Mouse (Mus musculus) fibroblast of lung, adult 2 months (primary cell): ENCODE measurements around the gene Cd180.
"Not testable (repeated sequence)": the region's sequence is repeated elsewhere in the genome, so short reads cannot be mapped to it uniquely, and the experiment has no call there.

Experiments
- DNase-seq: peaks from one replicate; pipeline ENCODE4 v3.0.0-alpha.2; 2011; ENCODE audit warnings: low read depth

Gene Cd180

GRCm38 (mm10) chr13:102678482-102678881 is 14.9 kb upstream of the Cd180 start:
- DNase-seq: peak; percentile 54

GRCm38 (mm10) chr13:102684890-102685289 is 8.5 kb upstream of the Cd180 start:
- no peak for DNase-seq

- no peak for DNase-seq
Observed at GRCm38 (mm10) chr13:102688121-102688520, 5.2 kb upstream of the Cd180 start.

GRCm38 (mm10) chr13:102689201-102690090 is 3.9 kb upstream of the Cd180 start:
- no peak for DNase-seq

- no peak for DNase-seq
Observed at GRCm38 (mm10) chr13:102690184-102690583, 3.2 kb upstream of the Cd180 start.

GRCm38 (mm10) chr13:102691408-102692150 is 1.8 kb upstream of the Cd180 start:
- no peak for DNase-seq

- DNase-seq: no peak
Observed at GRCm38 (mm10) chr13:102694154-102694553, 796 bp downstream of the Cd180 start.

GRCm38 (mm10) chr13:102695121-102695905 is 2.0 kb downstream of the Cd180 start:
- DNase-seq: no peak

GRCm38 (mm10) chr13:102698335-102698734 is 5.0 kb downstream of the Cd180 start:
- no peak for DNase-seq

- no peak for DNase-seq
Observed at GRCm38 (mm10) chr13:102698751-102699323, 5.5 kb downstream of the Cd180 start.

- no peak for DNase-seq
Observed at GRCm38 (mm10) chr13:102700176-102700575, 6.8 kb downstream of the Cd180 start.

- DNase-seq: no peak
Observed at GRCm38 (mm10) chr13:102700744-102701143, 7.4 kb downstream of the Cd180 start.

- DNase-seq: no peak
Observed at GRCm38 (mm10) chr13:102716973-102717372, 23.6 kb downstream of the Cd180 start.

- DNase-seq: no peak
Observed at GRCm38 (mm10) chr13:102725416-102725815, 32.1 kb downstream of the Cd180 start.

GRCm38 (mm10) chr13:102725906-102726305 is 32.5 kb downstream of the Cd180 start:
- no peak for DNase-seq

- DNase-seq: no peak
Observed at GRCm38 (mm10) chr13:102726876-102727275, 33.5 kb downstream of the Cd180 start.

- DNase-seq: no peak
Observed at GRCm38 (mm10) chr13:102728035-102728434, 34.7 kb downstream of the Cd180 start.

GRCm38 (mm10) chr13:102728951-102729350 is 35.6 kb downstream of the Cd180 start:
- DNase-seq: not testable (repeated sequence)

- DNase-seq: no peak
Observed at GRCm38 (mm10) chr13:102733063-102733462, 39.7 kb downstream of the Cd180 start.

- DNase-seq: no peak
Observed at GRCm38 (mm10) chr13:102737811-102738210, 44.5 kb downstream of the Cd180 start.

GRCm38 (mm10) chr13:102739720-102740535 is 46.6 kb downstream of the Cd180 start:
- no peak for DNase-seq
